Mouse (Mus musculus): Measurements from ENCODE around the gene Bcar3.
A peak's percentile ranks its signal among the peaks of the same experiment; 100 is the strongest.

Gene Bcar3

DNA sequence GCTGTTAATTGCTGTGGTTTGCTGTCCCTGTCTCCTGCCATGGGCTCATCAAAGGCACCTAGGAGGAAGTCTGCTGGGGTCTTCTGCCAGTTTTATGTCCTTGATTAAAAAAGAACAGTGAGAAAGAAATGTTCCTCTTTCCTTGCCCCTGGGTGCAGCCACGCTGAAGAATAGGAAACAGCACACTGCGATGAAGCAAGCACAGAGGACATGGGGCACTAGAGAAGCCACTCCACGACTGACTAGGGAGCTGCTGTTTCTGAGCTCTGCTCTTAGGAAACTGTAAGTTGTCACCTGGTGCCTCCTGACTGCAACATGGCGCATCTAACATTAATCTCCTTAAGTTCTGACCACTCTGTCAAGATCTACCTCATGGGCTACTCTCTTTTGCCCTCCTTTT is 272.6 kb downstream of the Bcar3 start:
- no peak for DNase-seq (ENCODE audit: low read depth)

DNA sequence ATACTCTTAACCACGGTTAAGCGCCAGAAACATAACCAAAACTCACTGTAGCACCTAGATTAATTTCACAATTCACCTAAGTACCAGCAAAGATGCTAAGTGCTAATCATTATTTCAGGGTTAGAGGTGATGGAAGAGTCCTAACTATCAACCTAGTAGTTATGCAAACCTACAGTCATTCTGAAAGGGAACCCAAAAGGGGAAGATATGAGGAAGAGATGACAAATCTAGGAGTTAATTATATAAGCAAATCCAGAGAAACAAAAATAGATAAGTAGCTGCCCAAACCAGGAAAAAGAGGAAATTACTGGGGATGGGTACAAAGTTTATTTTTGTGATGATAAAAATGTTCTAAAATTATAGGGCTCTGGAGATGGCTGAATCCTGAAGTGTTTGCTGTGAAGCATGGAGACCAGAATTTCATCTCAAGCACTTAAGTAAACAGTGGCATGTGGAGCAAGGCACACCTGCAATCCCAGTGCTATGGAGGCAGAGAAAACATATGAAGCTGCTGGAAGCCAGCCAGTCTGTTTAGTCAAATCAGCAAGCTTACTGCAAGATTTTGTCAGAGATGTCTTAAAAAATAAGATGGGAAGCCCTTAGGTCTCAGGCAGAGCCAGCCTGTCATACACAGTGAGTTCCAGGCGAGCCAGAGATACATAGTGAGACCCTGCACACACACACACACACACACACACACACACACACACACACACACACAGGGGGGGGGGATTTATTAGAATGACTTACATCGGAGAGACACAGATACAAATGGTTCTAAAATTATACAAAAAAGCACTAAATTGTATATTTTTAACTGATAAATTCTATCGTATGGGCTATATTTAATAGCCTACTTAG is 279.7 kb downstream of the Bcar3 start:
- peak; percentile 21 for DNase-seq (ENCODE audit: low read depth)

DNA sequence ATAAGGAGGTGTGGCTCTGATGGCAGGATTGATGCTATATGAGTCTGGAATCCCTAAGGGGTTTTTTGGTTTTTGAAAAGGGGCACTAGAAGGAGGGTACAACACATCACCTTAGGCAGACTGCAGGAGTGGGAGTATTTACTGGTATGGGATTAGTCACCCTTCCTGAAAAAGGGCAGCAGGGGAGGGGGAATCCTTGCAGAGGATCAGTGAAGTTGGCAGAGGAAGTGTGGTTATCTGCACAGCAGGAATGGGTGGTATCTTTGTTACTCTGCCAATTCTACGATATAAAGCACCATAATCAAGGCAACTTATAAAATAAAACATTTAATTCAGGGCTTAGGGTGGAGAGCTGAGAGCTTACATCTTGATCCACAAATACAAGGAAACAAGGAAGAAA is 281.0 kb downstream of the Bcar3 start:
- no peak for DNase-seq (ENCODE audit: low read depth)

DNA sequence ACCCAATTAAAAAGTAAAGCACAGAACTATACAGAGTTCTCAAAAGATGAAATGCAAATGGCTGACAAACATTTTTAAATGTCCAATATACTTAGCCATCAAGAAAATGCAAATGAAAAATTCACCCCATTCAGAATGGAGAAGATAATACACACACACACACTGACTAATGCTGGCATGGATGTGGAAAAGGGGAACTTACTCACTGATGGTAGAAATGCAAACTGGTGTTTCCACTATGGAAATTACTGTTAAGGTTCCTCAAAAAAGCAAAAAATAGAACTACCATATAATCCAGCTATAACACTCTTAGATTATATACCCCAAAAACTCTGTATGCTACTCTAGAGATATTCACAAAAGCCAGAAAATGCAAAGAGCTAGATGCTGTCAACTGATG is 283.4 kb downstream of the Bcar3 start:
- DNase-seq (ENCODE audit: low read depth) = no peak
